Mouse (Mus musculus): ENCODE data around the gene Tarsl2.

- TF ChIP-seq BHLHE40 (IDR thresholded peaks at IDR 0.05; ENCODE audit: low read depth, low read length) = no peak
- TF ChIP-seq E2F4 (IDR thresholded peaks at IDR 0.05; ENCODE audit: insufficient replicate concordance, low read depth, low read length) = no peak
- TF ChIP-seq RCOR1 (conservative IDR thresholded peaks at IDR 0.05; ENCODE audit: low read depth, low read length) = no peak
- TF ChIP-seq CTCF (conservative IDR thresholded peaks at IDR 0.05 in 1 of 2, IDR thresholded peaks at IDR 0.05 in 1 of 2; ENCODE audit: low read depth in 2 of 2, low read length in 2 of 2) = no peak
- no peak for TF ChIP-seq MXI1 (IDR thresholded peaks at IDR 0.05; ENCODE audit: low read depth, low read length)
These were observed 31.0 kb upstream of the Tarsl2 start for GRCm38 (mm10) chr7:65613723-65614122.

Data from CH12.LX (cell line).